Comparison of ENCODE assay signal across 8 mouse cellular contexts in the genomic region with DNA sequence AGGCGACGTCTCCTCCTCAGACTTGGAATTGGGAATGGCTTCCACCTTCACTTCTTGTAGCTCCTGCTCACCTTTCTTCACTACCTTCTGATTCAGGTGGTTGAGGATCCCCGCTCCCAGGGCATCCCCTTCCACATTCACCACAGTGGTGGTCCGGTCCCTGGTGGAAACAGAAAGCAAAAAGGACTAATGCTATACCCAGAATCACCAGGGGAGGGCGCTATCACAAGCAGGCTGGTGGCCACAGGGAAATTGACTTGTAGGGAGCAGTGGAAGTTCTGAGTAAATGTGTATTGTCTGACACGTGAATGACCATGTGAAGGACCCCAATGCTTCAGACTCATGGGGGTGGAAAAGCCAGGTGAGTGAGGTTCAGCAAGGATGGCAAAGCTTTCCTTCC. TPM values are rescaled to one million over a fixed set of nuclear protein-coding genes. Genes with fewer than 3 reads are reported as not detected.
A peak's percentile ranks its signal among the peaks of the same experiment; 100 is the strongest.
DNase-seq lines count a peak whose midpoint lies in the region; ATAC-seq and TF ChIP-seq lines count a peak whose summit lies in the region.

No protein-coding gene starts in this region.

- H3K4me2 ChIP-seq in myocyte (ENCODE audit: low read depth) = no peak overlapping the region

- no peaks in the 10 kb centered on the region for H3K27me3 ChIP-seq in myocyte (ENCODE audit: control insufficient read depth, insufficient read depth, insufficient read length)

- no peak overlapping the region for H3ac ChIP-seq in myocyte (ENCODE audit: control insufficient read depth, insufficient read length)

- no peaks in the 10 kb centered on the region for H3K79me2 ChIP-seq in myocyte (ENCODE audit: control insufficient read depth, insufficient read depth)

- H3K36me3 ChIP-seq in myocyte (ENCODE audit: control insufficient read depth, insufficient read depth) = peaks cover 67% of the 10 kb centered on the region

- no peak overlapping the region for H3K4me3 ChIP-seq in myocyte

- TF ChIP-seq POLR2A in myocyte (IDR thresholded peaks at IDR 0.05; ENCODE audit: insufficient read length, low read depth) = no peak

- no peak for ATAC-seq in frontal cortex, adult (ENCODE audit: low TSS enrichment)
- ATAC-seq in erythroblast, adult 5-6 weeks (replicated peaks; ENCODE audit: low FRiP score, poor library complexity, severe bottlenecking) = no peak

- peak; percentile 43 to 51 for DNase-seq in frontal cortex, postnatal 25 days (ENCODE audit: low spot score in 2 of 2)
- peak; percentile 5 for DNase-seq in spleen, adult 12 weeks (ENCODE audit: low spot score)
- no peak for DNase-seq in spleen, postnatal 36 days (ENCODE audit: low spot score in 2 of 2)
- DNase-seq in cerebellum, postnatal 4 days (ENCODE audit: low spot score in 2 of 2) = peak; percentile 40 to 74
- DNase-seq in kidney, postnatal 4 days = peak; percentile 54 to 57

TF ChIP-seq in myocyte, 11 proteins besides CTCF, POLR2A, EP300 and RAD21:
- TF ChIP-seq MYOG (IDR thresholded peaks at IDR 0.05; ENCODE audit: control insufficient read depth in 1 of 3, insufficient read depth in 1 of 3, insufficient read length in 2 of 3, low read depth in 2 of 3) = no peak
- TF ChIP-seq REST (IDR thresholded peaks at IDR 0.05; ENCODE audit: insufficient read depth, insufficient read length) = no peak
- TF ChIP-seq POLR2AphosphoS2 (IDR thresholded peaks at IDR 0.05; ENCODE audit: insufficient read length, low read depth) = peak; percentile 38

RNA-seq across cellular contexts. Expression of a gene that starts 28.2 kb away (rescaled TPM):
- 66.7 TPM for polyA plus RNA-seq in myocyte (2012; fragmentation: generic; extraction: Trizol)
- not detected in 2 replicates for total RNA-seq in erythroblast, adult 5-6 weeks (2015; ENCODE audit: low replicate concordance)
- total RNA-seq in erythroblast, adult 5-6 weeks (2017; ENCODE audit: low replicate concordance) = 0.28 and 1.0 TPM in 2 replicates

RNA-seq across cellular contexts. Expression of a gene that starts 55.1 kb away (rescaled TPM):
- 9.3 TPM for polyA plus RNA-seq in myocyte (2012; fragmentation: generic; extraction: Trizol)
- total RNA-seq in erythroblast, adult 5-6 weeks (2015; ENCODE audit: low replicate concordance) = 5.8 and 5.9 TPM in 2 replicates
- 4.3 and 6.9 TPM in 2 replicates for total RNA-seq in erythroblast, adult 5-6 weeks (2017; ENCODE audit: low replicate concordance)

Comparison
In these comparisons a context has a peak if more than half of its experiments do, and no peak if none do; other contexts are left out.
1. DNase-seq: peak in frontal cortex, postnatal 25 days (2 of 2), spleen, adult 12 weeks (single experiment), cerebellum, postnatal 4 days (2 of 2) and kidney, postnatal 4 days (2 of 2); none in spleen, postnatal 36 days (0 of 2).